Mouse (Mus musculus) ZHBTc4 (cell line): Measurements from ENCODE around the gene Rbp3.

Experiments used
- DNase-seq: peaks from one replicate; pipeline ENCODE4 v3.0.0-alpha.2; 2011; ENCODE audit warnings: low read depth, low spot score

Rbp3 gene

GRCm38 (mm10) chr14:33953761-33954160 is at the start of gene Rbp3:
TSS of gene Rbp3 (plus strand) at chr14:33954003.
- DNase-seq: no peak

DNA sequence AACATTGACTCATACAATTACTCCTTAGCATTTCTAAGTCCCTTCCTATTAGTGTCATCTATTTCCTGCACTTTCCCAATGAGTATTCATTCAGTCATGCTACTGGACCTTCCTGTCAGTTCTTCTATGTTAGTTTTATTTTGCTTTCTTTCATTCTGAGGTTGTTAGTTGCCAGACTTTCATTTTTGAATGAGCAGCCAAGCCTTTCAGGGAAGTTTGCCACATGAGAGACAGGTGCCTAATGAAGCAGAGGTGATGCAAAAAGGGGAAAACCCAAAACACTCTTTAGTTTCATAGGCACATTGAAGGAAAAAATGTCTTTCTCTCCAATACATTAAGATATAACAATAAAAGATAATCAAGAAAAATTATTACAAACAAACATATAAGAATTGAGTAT is 49.0 kb upstream of the Rbp3 start:
- DNase-seq: no peak

- DNase-seq: peak; percentile 43
Observed at GRCm38 (mm10) chr14:33913727-33914126, 40.1 kb upstream of the Rbp3 start.

DNA sequence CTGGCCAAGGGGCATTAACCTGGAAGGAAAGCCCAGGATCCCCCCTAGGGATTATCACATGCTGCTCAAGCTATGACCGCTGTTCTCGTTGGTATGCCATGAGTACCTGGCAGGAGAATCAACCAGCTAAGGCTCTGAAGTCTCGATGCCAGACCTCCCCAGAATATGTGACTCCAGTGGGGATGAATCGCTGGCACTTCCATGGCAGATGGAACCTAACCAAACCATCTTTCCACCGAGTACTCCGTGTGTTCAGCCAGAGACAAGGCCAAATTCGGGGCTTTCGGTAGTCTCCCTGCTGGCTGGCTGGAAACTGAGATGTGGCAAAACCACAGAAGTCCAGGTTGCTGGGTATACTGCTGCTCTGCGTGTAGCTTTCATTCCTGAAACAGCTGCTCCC is 39.6 kb upstream of the Rbp3 start:
- no peak for DNase-seq

- DNase-seq: no peak
Observed at GRCm38 (mm10) chr14:33920727-33921559, 32.9 kb upstream of the Rbp3 start.

DNA sequence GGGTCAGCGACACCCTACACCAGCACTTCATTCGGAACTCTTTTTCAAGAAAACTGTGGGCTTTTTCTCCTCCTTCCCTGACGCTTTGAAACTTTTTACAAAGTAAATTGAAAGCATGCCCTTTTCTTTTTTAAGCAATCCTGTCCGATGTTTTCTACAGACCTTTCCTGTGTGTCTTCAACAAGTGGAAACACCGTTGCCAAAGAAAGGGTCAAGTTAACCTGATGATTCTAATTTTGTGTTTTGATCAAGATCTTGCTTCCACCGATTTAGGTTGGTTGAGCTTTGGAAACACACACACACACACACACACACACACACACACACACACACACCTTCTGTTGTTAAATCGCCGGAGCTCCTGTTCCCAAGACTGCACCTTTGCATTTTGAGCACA is 31.0 kb upstream of the Rbp3 start:
- no peak for DNase-seq

DNA sequence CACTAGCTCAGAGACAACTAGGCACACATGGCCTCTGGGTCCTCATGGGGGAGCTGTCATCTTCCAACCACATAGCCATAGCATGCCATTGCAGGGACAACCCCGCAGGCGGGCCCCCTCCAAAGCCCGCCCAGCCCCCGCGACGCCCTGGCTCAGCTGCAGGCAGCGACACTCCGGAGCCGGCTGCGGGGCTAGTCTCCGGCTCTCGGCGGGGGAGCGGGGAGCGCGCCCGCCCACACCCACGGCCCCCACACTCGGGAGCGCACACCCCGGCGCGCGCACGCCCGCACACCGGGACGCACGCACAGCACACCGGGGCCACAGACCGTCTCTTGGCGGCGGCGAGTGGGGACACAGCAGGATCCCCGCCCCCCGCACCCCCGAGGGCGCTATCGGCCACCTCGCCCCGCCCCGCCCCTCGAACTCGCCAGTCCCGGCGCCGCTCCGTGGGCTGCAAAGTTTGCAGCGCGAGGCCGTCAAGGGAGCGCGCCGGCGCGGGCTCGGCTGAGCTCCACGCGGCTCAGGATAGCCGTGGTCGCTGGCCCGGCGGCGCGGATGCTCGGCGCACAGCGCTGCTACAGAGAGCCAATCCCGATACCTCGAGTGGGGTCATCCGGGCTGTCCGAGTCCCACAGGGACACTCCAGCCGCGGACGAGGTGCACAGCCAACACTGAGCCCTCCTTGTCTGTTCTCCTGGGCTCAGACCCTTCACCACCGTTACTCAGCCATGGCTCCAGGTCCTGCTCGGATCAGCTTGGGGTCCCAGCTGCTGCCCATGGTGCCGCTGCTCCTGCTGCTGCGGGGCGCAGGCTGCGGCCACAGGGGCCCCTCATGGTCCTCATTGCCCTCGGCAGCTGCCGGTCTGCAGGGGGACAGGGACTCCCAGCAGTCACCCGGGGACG is 30.4 kb upstream of the Rbp3 start, which contains the start of gene Gdf10:
TSS of gene Gdf10 (plus strand) at position 420 of the 903 bp plus-strand sequence.
- peak; percentile 57 for DNase-seq

GRCm38 (mm10) chr14:33931853-33932252 is 21.9 kb upstream of the Rbp3 start:
- DNase-seq: peak; percentile 35

GRCm38 (mm10) chr14:33932935-33933703 is 20.7 kb upstream of the Rbp3 start:
- peak; percentile 55 for DNase-seq

DNA sequence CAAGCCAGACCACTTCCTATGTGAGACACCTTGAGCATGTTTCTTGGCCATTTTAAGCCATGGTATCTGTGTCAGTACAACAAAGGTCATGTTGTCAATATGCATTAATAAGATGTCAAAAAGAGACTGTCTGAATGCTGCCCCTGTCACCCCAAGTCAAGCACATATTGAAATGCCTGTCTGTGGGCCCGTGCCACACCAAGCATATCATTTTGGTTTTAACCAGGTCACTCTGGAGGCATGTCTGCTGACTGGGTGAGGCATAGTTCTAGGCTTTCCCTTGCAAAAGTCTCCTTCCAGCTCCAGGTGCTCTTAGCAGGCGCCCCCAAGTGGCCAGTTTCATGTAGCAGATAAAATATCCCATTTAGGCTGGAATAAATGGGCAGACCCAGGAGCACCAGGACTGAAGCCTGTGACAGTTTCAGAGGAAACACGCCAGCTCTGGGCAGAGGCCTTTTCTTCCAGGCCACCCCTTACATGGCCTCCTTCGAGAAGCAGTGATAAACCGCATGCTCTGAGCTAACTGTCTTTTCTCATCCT is 20.0 kb upstream of the Rbp3 start:
- DNase-seq: peak; percentile 70

DNA sequence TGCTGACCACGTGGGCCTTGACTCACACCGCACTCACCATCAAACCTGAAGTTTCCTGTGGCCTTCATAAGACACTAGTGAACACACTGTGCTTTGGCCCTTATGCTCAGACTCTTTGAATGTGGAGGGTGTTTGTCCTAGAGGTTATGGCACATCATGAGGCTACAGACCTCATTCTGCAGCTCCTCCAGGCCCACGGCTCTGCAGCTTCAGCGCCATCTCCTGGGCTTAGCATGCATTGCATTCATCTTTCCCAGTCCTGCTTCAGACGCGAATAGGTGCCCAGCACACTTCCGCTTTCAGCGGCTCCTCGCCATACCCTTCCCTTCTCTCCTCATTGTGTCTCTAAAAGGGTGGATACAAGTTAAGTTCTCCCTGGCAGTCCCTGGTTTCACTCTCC is 14.7 kb upstream of the Rbp3 start:
- DNase-seq: peak; percentile 60

GRCm38 (mm10) chr14:33940739-33941138 is 13.1 kb upstream of the Rbp3 start, which contains the start of gene Gdf2:
TSS of gene Gdf2 (plus strand) at chr14:33941039.
- no peak for DNase-seq

- DNase-seq: no peak
Observed at GRCm38 (mm10) chr14:33942222-33942621, 11.6 kb upstream of the Rbp3 start.

DNA sequence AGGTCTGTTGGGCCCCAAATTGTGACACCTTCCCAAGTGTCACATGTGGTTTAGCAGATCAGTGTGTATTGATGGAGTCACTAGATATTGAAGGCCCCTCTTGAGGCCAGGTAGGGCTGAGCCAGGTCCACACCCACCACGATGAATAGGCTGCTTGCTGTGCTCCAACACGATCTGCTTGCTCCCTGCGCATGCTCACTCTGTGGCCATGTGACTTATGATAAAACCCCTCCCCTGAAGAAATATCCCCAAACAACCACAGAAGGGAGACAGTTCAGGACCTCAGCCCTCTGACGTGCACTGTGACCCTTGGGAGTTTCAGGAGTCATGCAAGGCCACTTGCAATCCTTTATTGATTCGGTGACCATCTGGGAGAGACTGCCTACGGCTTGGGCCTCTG is 7.7 kb upstream of the Rbp3 start:
- no peak for DNase-seq

- no peak for DNase-seq
Observed at GRCm38 (mm10) chr14:33952233-33952981, 1.4 kb upstream of the Rbp3 start.

DNA sequence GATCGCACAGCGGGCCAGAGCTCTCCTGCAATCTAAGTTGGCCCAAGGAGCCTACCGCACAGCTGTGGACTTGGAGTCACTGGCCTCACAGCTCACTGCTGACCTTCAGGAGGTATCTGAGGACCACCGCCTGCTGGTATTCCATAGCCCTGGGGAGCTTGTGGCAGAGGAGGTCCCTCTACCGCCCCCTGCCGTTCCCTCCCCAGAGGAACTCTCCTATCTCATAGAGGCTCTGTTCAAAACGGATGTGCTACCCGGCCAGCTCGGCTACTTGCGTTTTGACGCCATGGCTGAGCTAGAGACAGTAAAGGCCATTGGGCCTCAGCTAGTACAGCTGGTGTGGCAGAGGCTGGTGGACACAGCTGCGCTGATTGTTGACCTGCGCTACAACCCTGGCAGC is 2.3 kb downstream of the Rbp3 start:
- peak; percentile 80 for DNase-seq

- DNase-seq: no peak
Observed at GRCm38 (mm10) chr14:33958186-33958585, 4.4 kb downstream of the Rbp3 start.

DNA sequence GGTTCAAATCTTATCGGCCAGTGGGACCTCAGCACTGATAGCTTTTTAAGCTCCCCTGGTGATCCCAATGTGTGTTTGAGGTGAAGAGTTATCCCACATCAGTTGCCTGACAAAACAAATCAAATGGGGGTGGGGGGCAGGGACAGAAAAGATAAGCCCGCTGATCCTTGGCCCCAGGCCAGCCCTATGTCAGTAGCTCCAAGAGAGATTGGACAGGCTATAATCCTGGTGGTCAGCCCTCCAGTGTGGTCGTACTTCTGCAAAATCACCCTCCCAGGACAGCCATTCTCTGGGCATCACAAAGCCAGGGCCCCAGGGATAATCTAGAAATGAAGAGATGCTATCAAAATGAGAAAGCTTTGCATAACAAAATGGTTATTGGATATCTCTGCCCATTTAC is 5.0 kb downstream of the Rbp3 start:
- no peak for DNase-seq

GRCm38 (mm10) chr14:33959341-33959740 is 5.5 kb downstream of the Rbp3 start:
- peak; percentile 67 for DNase-seq

- peak; percentile 77 for DNase-seq
Observed at GRCm38 (mm10) chr14:33965675-33966074, 11.9 kb downstream of the Rbp3 start.

GRCm38 (mm10) chr14:33972679-33973078 is 18.9 kb downstream of the Rbp3 start:
- no peak for DNase-seq
